Mouse (Mus musculus): Measurements from ENCODE around the gene Erc1. TPM values are rescaled to one million over a fixed set of nuclear protein-coding genes. Genes with fewer than 3 reads are reported as not detected.

The Erc1 gene
- polyA plus RNA-seq, 1 experiment from 2014 or later: 8.4 TPM

GRCm38 (mm10) chr6:119572296-119572695 lies 275.7 kb downstream of the Erc1 start:
- Histone ChIP-seq H3K27ac (no peak overlapping the region), H3K79me2 (ENCODE audit: inconsistent target) (no peaks in the 10 kb centered on the region), H3K36me3 (ENCODE audit: inconsistent target) (no peaks in the 10 kb centered on the region), H3K4me3 (ENCODE audit: inconsistent target) (no peak overlapping the region)
- 93% methylated on average over 7 of the region's 7 CpGs for WGBS (ENCODE audit: missing documents)

GRCm38 (mm10) chr6:119570797-119571196 lies 277.2 kb downstream of the Erc1 start:
- no peak overlapping the region for H3K4me3 ChIP-seq (ENCODE audit: inconsistent target)
- H3K79me2 ChIP-seq (ENCODE audit: inconsistent target): no peaks in the 10 kb centered on the region
- no peaks in the 10 kb centered on the region for H3K36me3 ChIP-seq (ENCODE audit: inconsistent target)
- H3K27ac ChIP-seq: no peak overlapping the region
- 80% methylated on average over 4 of the region's 4 CpGs for WGBS (ENCODE audit: missing documents)

GRCm38 (mm10) chr6:119568339-119568738 lies 279.6 kb downstream of the Erc1 start:
- Histone ChIP-seq H3K4me3 (ENCODE audit: inconsistent target) (no peak overlapping the region), H3K79me2 (ENCODE audit: inconsistent target) (no peaks in the 10 kb centered on the region)
- 78% methylated on average over 2 of the region's 2 CpGs for WGBS (ENCODE audit: missing documents)

GRCm38 (mm10) chr6:119565451-119566379 lies 282.3 kb downstream of the Erc1 start:
- Histone ChIP-seq H3K36me3 (ENCODE audit: inconsistent target) (no peaks in the 10 kb centered on the region), H3K4me3 (ENCODE audit: inconsistent target) (no peak overlapping the region), H3K27ac (no peak overlapping the region), H3K79me2 (ENCODE audit: inconsistent target) (no peaks in the 10 kb centered on the region)
- WGBS (ENCODE audit: missing documents): 80% methylated on average over 23 of the region's 23 CpGs

More at GRCm38 (mm10) chr6:119568339-119568738, 279.6 kb downstream of the Erc1 start:
- H3K36me3 ChIP-seq (ENCODE audit: inconsistent target): no peaks in the 10 kb centered on the region
- no peak overlapping the region for H3K27ac ChIP-seq

GRCm38 (mm10) chr6:119562558-119562957 lies 285.4 kb downstream of the Erc1 start:
- Histone ChIP-seq H3K36me3 (ENCODE audit: inconsistent target) (no peaks in the 10 kb centered on the region), H3K27ac (no peak overlapping the region), H3K79me2 (ENCODE audit: inconsistent target) (no peaks in the 10 kb centered on the region), H3K4me3 (ENCODE audit: inconsistent target) (no peak overlapping the region)
- 90% methylated on average over 9 of the region's 10 CpGs for WGBS (ENCODE audit: missing documents)

GRCm38 (mm10) chr6:119558855-119559254 lies 289.1 kb downstream of the Erc1 start:
- H3K36me3 ChIP-seq (ENCODE audit: inconsistent target): no peaks in the 10 kb centered on the region
- 91% methylated on average over 7 of the region's 7 CpGs for WGBS (ENCODE audit: missing documents)
- H3K4me3 ChIP-seq (ENCODE audit: inconsistent target): no peak overlapping the region
- H3K79me2 ChIP-seq (ENCODE audit: inconsistent target): no peaks in the 10 kb centered on the region
- H3K27ac ChIP-seq: no peak overlapping the region

- no peaks in the 10 kb centered on the region for H3K79me2 ChIP-seq (ENCODE audit: inconsistent target)
- H3K27ac ChIP-seq: no peak overlapping the region
- WGBS (ENCODE audit: missing documents): 85% methylated on average over 8 of the region's 8 CpGs
- H3K4me3 ChIP-seq (ENCODE audit: inconsistent target): no peak overlapping the region
- no peaks in the 10 kb centered on the region for H3K36me3 ChIP-seq (ENCODE audit: inconsistent target)
These were observed 293.5 kb downstream of the Erc1 start for GRCm38 (mm10) chr6:119554439-119554838.

GRCm38 (mm10) chr6:119544518-119544864 lies 303.5 kb downstream of the Erc1 start:
- 3% methylated on average over 13 of the region's 14 CpGs for WGBS (ENCODE audit: missing documents)
- Histone ChIP-seq H3K36me3 (ENCODE audit: inconsistent target) (no peaks in the 10 kb centered on the region), H3K4me3 (ENCODE audit: inconsistent target) (no peak overlapping the region), H3K27ac (no peak overlapping the region), H3K79me2 (ENCODE audit: inconsistent target) (no peaks in the 10 kb centered on the region)

GRCm38 (mm10) chr6:119543803-119544517 lies 304.0 kb downstream of the Erc1 start, which contains the start of gene Wnt5b:
TSS of gene Wnt5b (minus strand) at chr6:119544347.
- Histone ChIP-seq H3K4me3 (ENCODE audit: inconsistent target) (no peak within 1 kb of the TSS), H3K27ac (no peak within 1 kb of the TSS), H3K36me3 (ENCODE audit: inconsistent target) (no peaks in the 10 kb centered on the region), H3K79me2 (ENCODE audit: inconsistent target) (no peaks in the 10 kb centered on the region)
- WGBS (ENCODE audit: missing documents): 2% methylated on average over 85 of the region's 120 CpGs

- H3K4me3 ChIP-seq (ENCODE audit: inconsistent target): no peak overlapping the region
- H3K36me3 ChIP-seq (ENCODE audit: inconsistent target): no peaks in the 10 kb centered on the region
- H3K27ac ChIP-seq: no peak overlapping the region
- H3K79me2 ChIP-seq (ENCODE audit: inconsistent target): no peaks in the 10 kb centered on the region
- 2% methylated on average over 30 of the region's 30 CpGs for WGBS (ENCODE audit: missing documents)
These were observed 304.5 kb downstream of the Erc1 start for GRCm38 (mm10) chr6:119543456-119543802.

GRCm38 (mm10) chr6:119535867-119536266 lies 312.1 kb downstream of the Erc1 start:
- WGBS (ENCODE audit: missing documents): 86% methylated on average over 12 of the region's 12 CpGs
- no peaks in the 10 kb centered on the region for H3K79me2 ChIP-seq (ENCODE audit: inconsistent target)
- no peaks in the 10 kb centered on the region for H3K36me3 ChIP-seq (ENCODE audit: inconsistent target)
- H3K4me3 ChIP-seq (ENCODE audit: inconsistent target): no peak overlapping the region
- no peak overlapping the region for H3K27ac ChIP-seq

GRCm38 (mm10) chr6:119533170-119533709 lies 314.7 kb downstream of the Erc1 start:
- WGBS (ENCODE audit: missing documents): 85% methylated on average over 9 of the region's 9 CpGs
- Histone ChIP-seq H3K36me3 (ENCODE audit: inconsistent target) (no peaks in the 10 kb centered on the region), H3K79me2 (ENCODE audit: inconsistent target) (no peaks in the 10 kb centered on the region), H3K27ac (no peak overlapping the region), H3K4me3 (ENCODE audit: inconsistent target) (no peak overlapping the region)

GRCm38 (mm10) chr6:119529659-119530058 lies 318.3 kb downstream of the Erc1 start:
- Histone ChIP-seq H3K79me2 (ENCODE audit: inconsistent target) (no peaks in the 10 kb centered on the region), H3K4me3 (ENCODE audit: inconsistent target) (no peak overlapping the region), H3K27ac (no peak overlapping the region), H3K36me3 (ENCODE audit: inconsistent target) (no peaks in the 10 kb centered on the region)
- 28% methylated on average over 3 of the region's 3 CpGs for WGBS (ENCODE audit: missing documents)

GRCm38 (mm10) chr6:119526498-119526897 lies 321.5 kb downstream of the Erc1 start:
- H3K27ac ChIP-seq: no peak overlapping the region
- 83% methylated on average over 5 of the region's 5 CpGs for WGBS (ENCODE audit: missing documents)
- no peaks in the 10 kb centered on the region for H3K36me3 ChIP-seq (ENCODE audit: inconsistent target)
- H3K4me3 ChIP-seq (ENCODE audit: inconsistent target): no peak overlapping the region
- H3K79me2 ChIP-seq (ENCODE audit: inconsistent target): no peaks in the 10 kb centered on the region

- WGBS (ENCODE audit: missing documents): 3% methylated on average over 3 of the region's 3 CpGs
- H3K36me3 ChIP-seq (ENCODE audit: inconsistent target): no peaks in the 10 kb centered on the region
- no peak overlapping the region for H3K27ac ChIP-seq
- no peak overlapping the region for H3K4me3 ChIP-seq (ENCODE audit: inconsistent target)
- H3K79me2 ChIP-seq (ENCODE audit: inconsistent target): no peaks in the 10 kb centered on the region
These were observed 326.0 kb downstream of the Erc1 start for GRCm38 (mm10) chr6:119521931-119522391.

All from macrophage (primary cell).